In the genomic region with DNA sequence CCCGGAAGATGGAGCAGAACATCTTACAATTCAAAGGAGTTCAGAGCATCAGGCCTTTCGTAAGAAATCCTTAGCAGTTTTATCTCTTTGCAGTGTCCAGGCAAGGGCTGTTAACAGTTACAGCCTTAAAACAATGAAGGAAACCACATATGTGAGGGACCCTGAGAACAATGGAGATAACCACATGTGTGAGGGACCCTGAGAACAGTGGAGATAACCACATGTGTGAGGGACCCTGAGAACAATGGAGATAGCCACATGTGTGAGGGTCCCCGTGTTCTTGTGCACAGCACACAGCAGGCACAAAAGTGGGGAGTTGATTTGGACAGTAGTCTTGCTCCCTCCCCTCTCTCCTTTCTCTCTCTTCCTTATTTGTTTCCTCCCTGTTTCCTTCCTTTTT, we compare ENCODE assay signal across 16 mouse cellular contexts.
"Had no signal": no experiment of that assay in that cellular context is flagged by ENCODE, and none has a peak within 500 bp of the region (broad histone marks: within the 10 kb centered on the region; RNA-seq: fewer than 3 reads in every experiment).

No protein-coding gene starts in this region.

- DNase-seq: kidney, adult 2 months; kidney, postnatal 14 days; lung, adult 2 months; lung, postnatal 4 days; right cerebral cortex, postnatal 14 days; thymus, postnatal 4 days had no signal

- H3K27me3 ChIP-seq: kidney, embryonic 15.5 days; midbrain, embryonic 12.5 days; neural tube, embryonic 13.5 days had no signal

- ATAC-seq: intestine, embryonic 16.5 days; lung, postnatal 0 days; midbrain, embryonic 16.5 days had no signal

- H3K27ac ChIP-seq: kidney, embryonic 15.5 days; left cerebral cortex, adult 2 months; limb, embryonic 10.5 days; midbrain, embryonic 12.5 days; neural tube, embryonic 13.5 days; stomach, postnatal 0 days had no signal

- H3K9ac ChIP-seq: kidney, embryonic 15.5 days; midbrain, embryonic 12.5 days; neural tube, embryonic 13.5 days had no signal

- H3K4me3 ChIP-seq: kidney, embryonic 15.5 days; left cerebral cortex, adult 2 months; limb, embryonic 10.5 days; megakaryocyte, embryonic 14.5 days; midbrain, embryonic 12.5 days; neural tube, embryonic 13.5 days had no signal

- H3K4me2 ChIP-seq: kidney, embryonic 15.5 days; midbrain, embryonic 12.5 days; neural tube, embryonic 13.5 days had no signal

- H3K36me3 ChIP-seq: kidney, embryonic 15.5 days; limb, embryonic 10.5 days; midbrain, embryonic 12.5 days; neural tube, embryonic 13.5 days had no signal

- H3K9me3 ChIP-seq: kidney, embryonic 15.5 days; limb, embryonic 10.5 days; megakaryocyte, embryonic 14.5 days; midbrain, embryonic 12.5 days; neural tube, embryonic 13.5 days had no signal
